Mouse (Mus musculus) left cerebral cortex, postnatal 4 days (tissue): ENCODE results near the gene Gm9508. TPM values are rescaled to one million over a fixed set of nuclear protein-coding genes. Genes with fewer than 3 reads are reported as not detected.
"Not testable (repeated sequence)": the region's sequence is repeated elsewhere in the genome, so short reads cannot be mapped to it uniquely, and the experiment has no call there.

Source experiments
- DNase-seq: peaks from one replicate; pipeline ENCODE4 v3.0.0-alpha.2; 2022
- intact Hi-C: fragments of 180-260 bp; cut with DNase I; formaldehyde crosslinking; loops from one replicate; pipeline ENCODE4 v1.15.1; 2025
- total RNA-seq, 2 experiments: library from RNA; stranded (reverse); gene quantifications; 2 replicates each; pipeline ENCODE4 v1.2.3; 2021

Gm9508 gene
- total RNA-seq = not detected

DNA sequence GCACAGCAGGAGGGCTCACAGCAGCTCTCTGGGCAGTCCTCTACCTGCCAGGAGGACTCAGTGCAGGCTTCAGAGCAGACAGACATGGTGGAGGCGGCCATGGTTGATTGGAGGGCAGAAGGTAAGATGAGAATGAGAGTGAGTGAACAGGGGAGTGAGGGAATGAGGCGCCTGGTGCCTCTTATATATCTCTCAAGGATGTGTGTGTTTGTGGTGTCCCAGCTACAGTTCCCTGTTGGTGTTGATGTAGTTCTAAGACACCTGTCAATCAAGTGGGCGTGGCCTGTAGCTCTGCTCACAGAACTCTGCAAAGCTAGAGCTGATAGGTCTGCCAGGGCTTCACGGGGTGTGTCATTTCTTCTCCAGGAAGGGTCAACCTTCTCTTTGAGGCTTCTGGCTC, at the start of gene Gm9508:
TSS of gene Gm9508 (minus strand) at position 101 of the 400 bp plus-strand sequence.
- intact Hi-C loops = no loop called here
- no peak for DNase-seq

DNA sequence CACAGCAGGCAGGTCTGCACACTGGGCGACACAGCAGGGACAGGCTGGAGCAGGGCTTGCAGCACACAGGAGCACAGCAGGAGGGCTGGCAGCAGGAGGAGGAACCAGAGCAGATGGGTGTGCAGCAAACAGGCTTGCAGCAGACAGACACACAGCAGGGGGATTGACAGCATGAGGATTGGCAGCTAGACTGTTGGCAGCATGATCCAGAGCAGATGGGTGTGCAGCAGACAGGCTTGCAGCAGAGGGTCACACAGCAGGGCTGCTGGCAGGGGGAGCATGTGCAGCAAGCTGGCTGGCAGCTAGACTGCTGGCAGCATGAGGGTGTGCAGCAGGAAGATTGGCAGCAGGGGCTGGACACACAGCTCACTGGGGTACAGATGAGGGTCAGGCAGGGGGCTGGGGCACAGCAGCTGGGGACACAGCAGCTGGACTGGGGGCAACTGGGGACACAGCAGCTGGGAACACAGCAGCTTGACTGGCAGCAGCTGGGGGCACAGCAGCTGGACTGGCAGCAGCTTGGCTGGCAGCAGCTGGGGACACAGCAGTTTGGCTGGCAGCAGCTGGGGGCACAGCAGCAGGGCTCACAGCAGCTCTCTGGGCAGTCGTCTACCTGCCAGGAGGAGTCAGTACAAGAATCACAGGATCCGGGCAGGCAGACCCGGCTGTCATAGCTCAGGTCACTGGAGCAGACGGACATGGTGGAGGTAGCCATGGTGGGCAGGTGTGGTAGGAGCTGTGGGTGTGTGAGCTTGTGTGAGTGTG, 45.1 kb upstream of the Gm9508 start, which contains the start of gene Gm18596:
TSS of gene Gm18596 (minus strand) at position 715 of the 765 bp plus-strand sequence.
- DNase-seq = peak; percentile 62
- intact Hi-C loops = not testable (repeated sequence)

DNA sequence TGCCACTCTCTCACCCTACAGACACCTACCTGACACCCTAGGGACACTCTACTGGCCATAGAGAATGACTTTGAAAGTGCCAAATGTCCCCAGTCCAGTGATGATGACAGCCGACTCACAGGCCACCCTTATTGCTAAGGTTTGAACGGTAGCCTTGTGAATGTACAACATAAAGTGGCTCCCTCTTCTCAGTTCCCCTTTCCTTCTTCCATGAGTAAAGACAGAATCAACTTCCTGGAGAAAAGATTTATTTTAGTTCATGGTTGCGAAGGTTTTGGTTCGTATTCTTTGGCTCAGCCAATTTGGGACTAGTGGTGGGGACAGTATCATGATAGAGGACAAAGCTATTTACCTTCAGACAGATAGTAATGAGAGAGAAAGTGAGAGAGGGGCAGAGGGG, 41.9 kb upstream of the Gm9508 start:
- DNase-seq = no peak
- intact Hi-C loops = no loop called here

DNA sequence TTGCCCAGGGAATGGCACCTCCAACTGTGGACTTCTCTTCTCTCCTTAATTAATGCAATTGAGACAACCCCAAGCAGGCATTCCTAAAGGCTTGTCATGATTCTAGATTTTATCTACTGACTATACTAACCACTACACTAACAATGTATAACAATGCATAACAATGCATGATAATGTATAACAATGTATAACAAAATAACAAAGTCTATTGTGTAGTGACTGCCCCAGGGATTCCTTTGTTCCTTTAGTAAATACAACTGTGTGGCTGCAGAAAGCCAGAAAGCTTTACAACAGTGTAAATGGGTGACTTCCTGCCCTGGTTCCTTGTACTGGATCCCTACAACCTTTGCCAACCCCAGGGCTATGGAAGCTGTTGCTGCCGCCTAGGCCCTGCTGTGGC, 38.9 kb upstream of the Gm9508 start:
- no peak for DNase-seq
- intact Hi-C loops = no loop called here

DNA sequence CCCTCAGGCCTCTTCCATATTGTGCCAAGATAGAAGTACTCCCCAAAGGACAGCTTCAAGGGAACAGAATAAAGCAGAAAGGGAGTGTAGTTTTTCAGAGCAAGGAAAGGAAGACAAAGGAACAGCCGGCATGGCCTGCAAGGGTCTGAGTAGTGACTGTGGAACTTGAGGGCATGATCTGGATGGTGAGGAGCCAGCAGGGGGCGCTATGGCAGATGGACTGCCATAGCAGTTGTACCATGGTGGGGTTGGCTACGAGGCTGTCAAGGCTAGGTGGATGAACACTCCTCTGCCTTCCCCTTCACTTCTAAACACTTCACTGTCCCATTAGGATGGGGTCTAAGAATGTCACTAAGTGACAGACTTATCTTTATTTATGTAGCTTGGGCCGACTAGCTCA, 32.2 kb upstream of the Gm9508 start:
- intact Hi-C loops = no loop called here
- DNase-seq = no peak

DNA sequence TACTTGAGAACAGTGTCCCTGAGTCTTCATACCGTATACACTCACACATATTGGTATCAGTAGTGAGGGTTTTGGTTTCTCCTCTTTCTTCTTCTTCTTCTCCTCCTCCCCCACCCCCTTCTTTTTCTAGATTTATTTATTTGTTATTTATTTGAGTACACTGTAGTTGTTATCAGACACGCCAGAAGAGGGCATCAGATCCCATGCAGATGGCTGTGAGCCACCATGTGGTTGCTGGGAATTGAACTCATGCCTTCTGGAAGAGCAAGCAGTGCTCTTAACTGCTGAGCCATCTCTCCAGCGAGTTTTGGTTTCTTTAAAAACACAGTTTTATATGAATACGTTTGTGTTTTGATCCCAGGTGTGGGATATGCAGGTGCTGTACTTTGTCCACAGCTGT, 31.2 kb upstream of the Gm9508 start:
- DNase-seq = no peak
- intact Hi-C loops = no loop called here

DNA sequence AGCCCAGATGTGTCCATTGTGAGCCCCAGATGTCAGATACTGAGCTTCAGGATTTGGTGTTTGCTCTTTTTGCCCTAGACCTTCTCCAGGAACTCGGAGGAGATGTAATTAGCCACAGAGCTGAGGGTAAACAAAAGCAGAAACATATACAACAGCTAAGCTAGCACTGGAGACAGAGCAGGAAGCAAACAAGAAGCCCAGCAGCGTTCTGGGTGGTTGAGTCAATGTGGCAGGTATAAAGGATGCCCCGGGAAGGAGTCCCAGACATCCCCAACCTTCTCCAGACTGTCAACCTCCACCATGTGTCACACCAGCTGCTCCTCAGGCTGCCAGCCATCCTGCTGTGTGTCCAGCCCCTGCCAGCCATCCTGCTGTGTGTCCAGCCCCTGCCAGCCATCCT, 29.2 kb upstream of the Gm9508 start, which contains the start of gene Gm10100:
TSS of gene Gm10100 (plus strand) at position 301 of the 400 bp plus-strand sequence.
- intact Hi-C loops = no loop called here
- DNase-seq = no peak

DNA sequence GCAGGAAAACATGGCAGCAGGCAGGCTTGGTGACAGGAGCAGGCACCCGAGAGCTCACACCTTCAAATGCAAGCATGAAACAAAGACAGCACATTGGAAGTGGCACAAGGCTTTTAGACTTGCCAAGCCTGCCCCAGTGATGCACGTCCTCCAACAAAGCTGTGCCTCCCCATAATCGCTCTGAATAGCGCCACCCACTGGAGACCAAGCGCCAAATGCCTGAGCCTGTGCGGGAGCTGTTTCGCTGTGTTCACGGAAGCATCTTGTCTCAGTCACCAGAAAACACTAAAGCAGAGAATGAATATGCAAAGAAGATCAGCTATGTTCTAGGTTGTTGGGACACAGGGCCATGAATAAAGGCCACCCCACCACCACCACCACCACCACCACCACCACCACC, 27.8 kb upstream of the Gm9508 start:
- DNase-seq = no peak
- intact Hi-C loops = no loop called here

DNA sequence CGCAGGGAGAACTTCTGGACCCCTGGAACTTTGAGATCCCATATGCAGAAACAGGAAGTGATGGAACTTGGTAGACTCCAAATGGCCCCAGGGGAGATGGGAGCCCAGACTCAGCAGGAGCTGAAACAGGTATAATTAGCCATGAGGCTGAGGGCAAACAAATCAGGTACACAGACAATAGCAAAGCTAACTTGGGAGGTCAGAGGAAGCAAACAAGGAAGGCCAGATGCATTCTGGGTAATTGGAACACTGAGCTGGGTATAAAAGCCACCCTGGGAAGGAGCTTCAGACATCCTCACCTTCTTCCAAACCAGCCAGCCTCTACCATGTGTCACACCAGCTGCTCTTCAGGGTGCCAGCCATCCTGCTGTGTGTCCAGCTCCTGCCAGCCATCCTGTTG, 23.3 kb upstream of the Gm9508 start, which contains the start of gene Krtap12-1:
TSS of gene Krtap12-1 (plus strand) at position 301 of the 400 bp plus-strand sequence.
- intact Hi-C loops, DNase-seq: not testable (repeated sequence)

DNA sequence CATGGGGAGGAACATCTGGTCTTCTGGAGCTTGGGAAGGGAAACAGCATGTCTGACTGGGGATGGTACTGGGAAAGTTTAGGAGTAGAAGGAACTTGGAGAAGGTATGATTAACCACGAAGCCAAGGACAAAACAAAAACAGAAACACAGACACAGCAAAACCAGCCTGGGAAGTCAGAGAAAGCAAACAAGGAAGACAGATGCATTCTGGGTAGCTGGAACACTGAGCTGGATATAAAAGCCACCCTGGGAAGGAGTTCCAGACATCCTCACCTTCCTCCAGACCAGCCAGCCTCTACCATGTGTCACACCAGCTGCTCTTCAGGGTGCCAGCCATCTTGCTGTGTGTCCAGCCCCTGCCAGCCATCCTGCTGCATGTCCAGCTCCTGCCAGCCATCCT, 18.5 kb upstream of the Gm9508 start, which contains the start of gene Gm10142:
TSS of gene Gm10142 (plus strand) at position 301 of the 400 bp plus-strand sequence.
- DNase-seq = no peak
- intact Hi-C loops = no loop called here

DNA sequence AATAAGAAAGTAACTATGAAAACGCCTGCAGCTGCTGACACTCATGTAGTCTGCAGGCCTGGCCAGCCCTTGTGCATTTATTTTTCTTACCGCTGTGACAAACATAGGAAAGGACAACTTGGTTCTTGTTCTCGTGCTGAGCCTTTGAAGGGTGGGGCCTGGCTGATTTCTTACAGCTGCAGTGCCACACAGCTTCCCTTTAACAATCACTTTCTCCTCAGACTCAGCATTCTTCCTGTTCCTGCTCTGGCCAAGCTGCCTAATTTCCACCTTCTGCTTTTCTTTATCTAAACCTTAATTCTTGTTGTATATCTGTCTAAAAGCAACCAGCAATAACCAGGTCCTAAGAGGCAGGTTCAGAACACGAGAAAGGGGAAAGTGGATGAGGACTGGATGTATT, 16.7 kb upstream of the Gm9508 start:
- intact Hi-C loops = no loop called here
- no peak for DNase-seq

DNA sequence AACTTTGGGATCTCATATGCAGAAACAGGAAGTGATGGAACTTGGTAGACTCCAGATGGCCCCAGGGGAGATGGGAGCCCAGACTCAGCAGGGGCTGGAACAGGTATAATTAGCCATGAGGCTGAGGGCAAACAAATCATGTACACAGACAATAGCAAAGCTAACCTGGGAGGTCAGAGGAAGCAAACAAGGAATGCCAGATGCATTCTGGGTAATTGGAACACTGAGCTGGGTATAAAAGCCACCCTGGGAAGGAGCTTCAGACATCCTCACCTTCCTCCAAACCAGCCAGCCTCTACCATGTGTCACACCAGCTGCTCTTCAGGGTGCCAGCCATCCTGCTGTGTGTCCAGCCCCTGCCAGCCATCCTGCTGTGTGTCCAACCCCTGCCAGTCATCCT, 14.1 kb upstream of the Gm9508 start, which contains the start of gene Gm10024:
TSS of gene Gm10024 (plus strand) at position 301 of the 400 bp plus-strand sequence.
- DNase-seq, intact Hi-C loops: not testable (repeated sequence)

DNA sequence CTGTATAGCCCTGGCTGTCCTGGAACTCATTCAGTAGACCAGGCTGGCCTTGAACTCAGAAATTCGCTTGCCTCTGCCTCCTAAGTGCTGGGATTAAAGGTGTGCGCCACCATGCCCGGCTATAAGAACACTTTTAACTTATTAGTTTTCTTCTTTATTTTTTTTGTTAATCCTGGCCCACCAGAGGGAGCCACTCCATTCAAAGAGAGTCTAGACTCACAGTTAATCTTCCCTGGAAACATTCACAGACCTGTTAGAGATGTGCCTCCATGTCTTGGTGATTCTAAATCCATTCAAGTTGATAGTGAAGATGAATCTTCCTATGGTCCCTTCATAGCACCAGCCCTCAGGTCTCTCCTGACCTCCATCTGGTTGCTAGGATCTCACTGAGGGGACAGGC, 12.8 kb upstream of the Gm9508 start:
- intact Hi-C loops = no loop called here

DNA sequence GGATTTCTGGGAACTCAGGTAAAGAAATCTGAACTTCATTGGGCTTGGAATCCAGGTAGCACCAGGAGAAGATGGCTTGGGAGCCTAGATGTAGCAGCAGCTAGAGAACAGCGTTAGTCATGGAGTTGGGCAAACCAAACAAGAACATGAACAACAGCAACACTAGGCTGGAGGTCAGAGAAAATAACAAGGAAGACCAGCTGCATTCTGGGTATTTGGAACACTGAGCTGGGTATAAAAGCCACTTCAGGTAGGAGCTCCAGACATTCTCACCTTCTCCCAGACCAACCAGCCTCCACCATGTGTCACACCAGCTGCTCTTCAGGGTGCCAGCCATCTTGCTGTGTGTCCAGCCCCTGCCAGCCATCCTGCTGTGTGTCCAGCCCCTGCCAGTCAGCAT, 9.3 kb upstream of the Gm9508 start, which contains the start of gene Gm10272:
TSS of gene Gm10272 (plus strand) at position 301 of the 400 bp plus-strand sequence.
- DNase-seq = no peak
- intact Hi-C loops = no loop called here

More for the DNA sequence above, 12.8 kb upstream of the Gm9508 start:
- no peak for DNase-seq

DNA sequence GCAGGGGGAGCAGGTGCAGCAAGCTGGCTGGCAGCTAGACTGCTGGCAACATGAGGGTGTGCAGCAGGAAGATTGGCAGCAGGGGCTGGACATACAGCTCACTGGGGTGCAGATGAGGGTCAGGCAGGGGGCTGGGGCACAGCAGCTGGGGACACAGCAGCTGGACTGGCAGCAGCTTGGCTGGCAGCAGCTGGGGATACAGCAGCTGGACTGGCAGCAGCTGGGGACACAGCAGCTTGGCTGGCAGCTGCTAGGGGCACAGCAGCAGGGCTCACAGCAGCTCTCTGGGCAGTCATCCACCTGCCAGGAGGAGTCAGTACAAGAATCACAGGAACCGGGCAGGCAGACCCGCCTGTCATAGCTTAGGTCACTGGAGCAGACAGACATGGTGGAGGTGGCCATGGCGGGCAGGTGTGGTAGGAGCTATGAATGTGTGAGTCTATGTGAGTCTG, 6.7 kb downstream of the Gm9508 start, which contains the start of gene Gm19402:
TSS of gene Gm19402 (minus strand) at position 402 of the 452 bp plus-strand sequence.
- intact Hi-C loops, DNase-seq: not testable (repeated sequence)

DNA sequence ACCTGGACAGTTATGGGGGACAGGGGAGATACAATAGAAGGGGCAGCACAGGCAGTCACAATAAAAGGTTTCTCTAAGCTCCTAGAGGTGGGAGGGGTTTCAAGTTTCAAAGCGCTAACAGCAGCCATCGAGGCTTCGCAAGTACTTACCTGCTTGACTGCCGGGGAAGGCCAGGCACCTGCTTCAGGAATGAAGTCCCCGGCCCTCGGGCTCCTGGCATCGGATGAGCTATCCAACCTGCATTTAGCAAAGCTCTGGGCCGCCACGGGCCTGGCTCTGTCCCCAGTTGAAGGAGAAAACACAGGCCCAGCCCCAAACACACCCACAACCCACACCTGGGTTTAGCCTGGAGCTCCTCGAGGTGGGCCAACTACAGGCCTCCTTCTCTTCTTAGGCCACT, 10.0 kb downstream of the Gm9508 start:
- no peak for DNase-seq
- intact Hi-C loops = no loop called here

DNA sequence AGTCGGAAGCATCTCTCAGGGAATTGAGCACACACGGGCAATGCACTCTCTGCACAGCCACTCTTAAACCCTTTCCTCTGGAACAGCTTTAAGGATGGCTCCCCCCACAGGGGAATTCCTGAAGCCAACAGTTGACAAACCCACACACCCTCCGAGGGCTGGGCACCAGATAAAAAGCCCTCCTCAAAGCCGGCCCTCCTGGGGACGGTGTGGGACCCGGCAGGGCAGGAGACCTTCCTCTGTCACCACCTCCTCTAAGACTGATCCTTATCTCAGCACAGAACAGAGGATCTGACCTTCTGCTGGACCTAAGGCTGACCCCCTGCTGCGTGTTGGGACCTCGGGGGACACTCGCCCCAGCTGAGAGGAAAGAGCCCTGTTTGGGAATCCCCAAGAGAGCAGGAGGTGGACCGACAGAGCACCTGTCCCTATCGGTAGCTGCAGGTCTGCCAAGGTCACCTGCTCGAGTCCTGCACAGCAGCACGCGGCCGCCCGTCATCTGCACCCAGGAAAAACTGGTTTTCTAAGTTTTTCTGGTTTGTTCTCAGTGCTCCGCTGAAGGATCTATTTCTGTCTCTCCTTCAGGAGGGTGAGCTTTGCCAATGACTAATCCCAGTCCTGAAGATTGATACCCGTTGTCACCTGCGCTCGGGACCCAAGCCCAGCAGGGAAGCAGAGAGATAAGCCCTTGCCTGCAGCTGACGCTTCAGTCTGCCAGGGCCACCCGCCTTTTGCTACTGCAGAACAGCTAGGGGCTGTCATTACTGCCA, 11.0 kb downstream of the Gm9508 start, which contains the start of gene Tspear:
TSS of gene Tspear (plus strand) at position 675 of the 770 bp plus-strand sequence.
- intact Hi-C loops = no loop called here
- DNase-seq = no peak

DNA sequence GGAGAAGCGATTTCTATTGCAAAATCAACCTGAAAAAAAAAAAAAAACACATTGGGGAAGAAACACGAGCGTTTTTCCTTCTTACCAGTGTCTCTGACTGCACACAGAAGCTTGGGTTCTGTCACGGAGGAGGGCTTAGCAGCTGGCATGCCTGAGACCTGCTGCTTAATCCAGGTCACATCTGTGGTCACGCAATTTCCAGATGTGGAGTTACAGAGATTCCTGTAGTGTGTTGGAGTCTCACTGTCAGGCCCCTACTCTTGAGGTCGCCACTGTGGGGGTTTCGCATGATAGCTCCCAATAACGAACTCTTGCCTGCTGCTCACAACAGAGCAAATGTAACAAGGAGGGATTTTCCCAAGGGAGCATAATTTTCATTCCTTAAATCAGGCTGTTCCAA, 12.9 kb downstream of the Gm9508 start:
- intact Hi-C loops = no loop called here
- no peak for DNase-seq

DNA sequence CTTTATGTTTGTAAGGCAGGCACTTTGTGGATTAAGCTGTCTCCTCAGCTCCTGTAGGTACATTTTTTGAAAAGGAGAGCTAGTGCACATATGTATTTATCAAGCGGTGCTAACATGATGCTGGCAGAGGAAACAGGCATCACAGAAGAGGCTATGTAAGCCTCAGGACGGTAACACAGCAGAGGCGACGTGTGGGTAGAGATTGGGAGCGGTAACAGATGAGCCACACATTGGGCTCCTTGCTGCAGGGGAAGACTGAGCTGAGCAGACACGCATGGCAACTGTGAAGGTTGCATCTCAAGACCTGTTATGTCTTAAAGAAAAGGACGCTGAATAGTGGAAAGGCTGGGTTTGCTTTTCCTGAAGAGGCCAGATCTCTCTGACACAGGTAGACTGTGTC, 14.0 kb downstream of the Gm9508 start:
- DNase-seq = no peak
- intact Hi-C loops = no loop called here

DNA sequence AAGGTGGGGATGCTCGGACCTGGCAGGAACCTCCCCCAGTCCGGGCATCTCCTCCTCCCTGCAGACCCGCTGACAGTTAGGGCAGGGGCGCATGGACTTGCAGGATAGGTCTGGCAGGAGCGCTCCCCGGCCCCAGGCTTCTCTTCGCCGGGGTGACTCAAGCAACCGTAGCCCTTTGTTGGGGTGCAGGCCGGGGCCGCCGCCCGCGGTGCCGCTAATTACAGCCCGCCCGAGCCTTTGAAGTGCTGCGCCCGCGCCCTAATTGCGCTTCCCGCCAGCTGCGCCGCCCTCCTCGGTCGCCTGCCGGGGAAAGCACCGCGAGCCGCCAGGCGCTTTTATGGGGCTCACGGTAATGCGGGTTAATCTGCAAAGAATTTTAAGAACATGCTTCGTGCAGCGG, 19.5 kb downstream of the Gm9508 start:
- no peak for DNase-seq
- intact Hi-C loops = no loop called here

DNA sequence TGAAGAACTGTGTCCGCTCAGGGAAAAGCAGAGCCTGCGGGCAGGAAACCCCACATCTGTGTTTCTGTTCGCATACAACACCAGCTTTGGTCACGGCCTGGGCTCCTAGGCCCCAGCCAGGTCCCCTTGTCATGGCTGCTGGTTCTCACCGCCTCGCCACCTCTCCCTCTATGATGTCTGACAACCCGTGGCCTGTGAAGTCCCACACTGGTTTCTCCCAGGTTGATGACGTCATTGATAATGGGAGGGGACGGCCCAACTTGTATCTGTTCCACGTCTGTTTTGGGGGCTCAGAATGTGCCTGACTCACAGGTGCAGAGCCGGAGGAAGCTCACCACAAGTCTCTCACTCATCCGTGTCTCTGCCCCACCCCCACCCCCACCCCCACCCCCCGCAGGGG, 23.3 kb downstream of the Gm9508 start:
- intact Hi-C loops = no loop called here
- DNase-seq = no peak
